Mouse (Mus musculus) midbrain, embryonic 13.5 days (tissue): Measurements from ENCODE around the gene Il27ra. TPM values are rescaled to one million over a fixed set of nuclear protein-coding genes. Genes with fewer than 3 reads are reported as not detected.

ENCODE experiments used
- ATAC-seq: fragments of 200-750 bp; cut with Nextera tagmentation; 2 replicates; pipeline ENCODE4 v1.8.0; 2017; ENCODE audit warnings: mild to moderate bottlenecking, moderate TSS enrichment, moderate library complexity
- H3K27ac ChIP-seq: fragments of 300-500 bp; sonication (generic); 2 replicates; pipeline ENCODE4 v1.5.1; 2015; ENCODE audit warnings: inconsistent platforms, mild to moderate bottlenecking, moderate library complexity
- H3K27me3 ChIP-seq: fragments of 300-500 bp; sonication (generic); 2 replicates; pipeline ENCODE4 v1.6.1; 2015; ENCODE audit warnings: mild to moderate bottlenecking, inconsistent platforms
- H3K36me3 ChIP-seq: fragments of 300-500 bp; sonication (generic); 2 replicates; pipeline ENCODE4 v1.6.1; 2015; ENCODE audit warnings: mild to moderate bottlenecking, inconsistent platforms
- H3K4me1 ChIP-seq: fragments of 300-500 bp; sonication (generic); replicated peaks from 2 replicates; pipeline ENCODE4 v1.6.1; 2015; ENCODE audit warnings: inconsistent platforms
- H3K4me2 ChIP-seq: fragments of 300-500 bp; sonication (generic); replicated peaks from 2 replicates; pipeline ENCODE4 v1.6.1; 2015; ENCODE audit warnings: moderate library complexity, mild to moderate bottlenecking, inconsistent platforms
- H3K4me3 ChIP-seq: fragments of 300-500 bp; sonication (generic); replicated peaks from 2 replicates; pipeline ENCODE4 v1.5.1; 2015; ENCODE audit warnings: mild to moderate bottlenecking, inconsistent platforms
- H3K9ac ChIP-seq: fragments of 300-500 bp; sonication (generic); replicated peaks from 2 replicates; pipeline ENCODE4 v1.6.1; 2015; ENCODE audit warnings: mild to moderate bottlenecking, inconsistent platforms
- H3K9me3 ChIP-seq: fragments of 300-500 bp; sonication (generic); 2 replicates; pipeline ENCODE4 v1.6.1; 2016; ENCODE audit warnings: mild to moderate bottlenecking, inconsistent platforms
- WGBS: fragments of 180-500 bp; shearing (Covaris S2); methylation state at CpG from one replicate; pipeline ENCODE4 v1.1.7; 2015; 5-methylcytosine and 5-hydroxymethylcytosine counted together
- microRNA counts: library from miRNA; unstranded; fragments of <30 nt; microRNA quantifications from one replicate; lab custom pipeline; 2016
- microRNA-seq: library from miRNA; unstranded; fragments of <30 nt; microRNA quantifications from one replicate; pipeline ENCODE4, GENCODE M21; 2016
- polyA plus RNA-seq: library from polyadenylated mRNA; unstranded; fragments of >200 nt; fragmentation: Nextera tagmentation; extraction: Ambion mirVana; gene quantifications from 2 replicates; pipeline ENCODE4 v1.2.1, GENCODE M21; 2015

Il27ra gene
- polyA plus RNA-seq, 1 experiment from 2014 or later = 0.23 TPM

DNA sequence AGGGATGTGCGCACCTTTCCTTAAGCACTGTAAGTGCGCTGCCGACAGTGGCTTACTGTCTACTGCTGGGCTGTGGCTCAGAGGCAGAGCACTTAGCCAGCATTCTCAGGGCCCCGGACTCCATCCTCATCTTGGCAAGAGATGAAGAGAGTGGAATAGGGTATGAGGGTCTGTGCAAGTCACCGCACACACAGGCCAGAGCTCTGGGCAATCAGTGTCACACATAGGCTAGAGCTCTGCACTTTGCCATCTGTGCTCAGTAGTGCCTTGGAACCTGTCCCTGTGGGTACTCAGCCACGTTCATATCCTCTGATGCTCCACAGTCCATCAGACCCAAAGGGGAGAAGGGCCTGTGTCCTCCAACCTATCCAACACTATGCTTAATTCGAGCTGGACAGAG lies 60.9 kb downstream of the Il27ra start:
- no peaks in the 10 kb centered on the region for H3K9me3 ChIP-seq
- H3K27me3 ChIP-seq = no peaks in the 10 kb centered on the region
- no peak overlapping the region; the same call in 1 of the 2 replicates for H3K9ac ChIP-seq
- WGBS = 98% methylated on average over 7 of the region's 7 CpGs
- H3K4me2 ChIP-seq = no peak overlapping the region
- no peak overlapping the region for H3K4me3 ChIP-seq
- no peak for ATAC-seq
- no peak overlapping the region for H3K27ac ChIP-seq
- peaks cover 23% of the 10 kb centered on the region for H3K4me1 ChIP-seq
- peaks cover 67% of the 10 kb centered on the region for H3K36me3 ChIP-seq

DNA sequence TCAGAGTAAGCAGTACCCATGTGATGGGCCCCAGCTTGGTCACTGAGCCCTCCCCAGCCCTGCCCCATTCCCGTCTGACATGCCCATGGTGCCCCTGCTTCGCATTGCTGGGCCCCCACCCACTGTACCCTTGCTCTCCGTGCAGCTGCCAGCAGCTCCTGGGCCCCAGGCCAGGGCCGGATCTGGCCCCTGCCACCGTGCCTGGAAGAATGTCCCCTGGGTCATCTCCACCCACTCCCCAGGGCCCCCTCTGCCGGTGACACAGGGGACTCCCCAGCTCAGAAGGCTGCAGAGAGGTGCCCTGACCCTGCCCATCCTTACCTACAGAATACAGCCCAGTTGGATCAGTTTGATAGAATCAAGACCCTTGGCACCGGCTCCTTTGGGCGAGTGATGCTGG lies 61.5 kb downstream of the Il27ra start:
- no peak overlapping the region for H3K4me3 ChIP-seq
- 84% methylated on average over 8 of the region's 8 CpGs for WGBS
- H3K9ac ChIP-seq = no peak overlapping the region
- H3K36me3 ChIP-seq = peaks cover 60% of the 10 kb centered on the region
- H3K27me3 ChIP-seq = no peaks in the 10 kb centered on the region
- no peaks in the 10 kb centered on the region for H3K9me3 ChIP-seq
- no peak overlapping the region for H3K27ac ChIP-seq
- ATAC-seq = no peak
- H3K4me2 ChIP-seq = no peak overlapping the region
- H3K4me1 ChIP-seq = peaks cover 27% of the 10 kb centered on the region

MicroRNAs encoded within 50 kb of the gene (microRNA counts, 519-probe panel; counts per million panel counts)
- microRNA mmu-miR-1199 (lab: Ali Mortazavi, UCI) (110 counts per million, percentile 56 among the panel's probes with 10 or more counts), microRNA mmu-miR-709 (lab: Ali Mortazavi, UCI) (1,106 counts per million, percentile 57 among the panel's probes with 10 or more counts)

Small RNA genes lying within 50 kb of the gene (microRNA-seq; reads per million reads assigned to microRNA genes)
- gene Mir1199 (not detected), gene Mir709 (not detected), gene Mir8111 (1.4 reads per million)

Other genes starting within 250 kb of the Il27ra start
- 45.1 and 46.1 TPM in 2 replicates for gene Adgrl1, start 142.5 kb downstream of the Il27ra start, polyA plus RNA-seq
- gene Gm10644, start 87.4 kb downstream of the Il27ra start, polyA plus RNA-seq = 0.70 and 0.94 TPM in 2 replicates
- gene Asf1b, start 87.1 kb downstream of the Il27ra start, polyA plus RNA-seq = 25.0 and 25.7 TPM in 2 replicates
- 177 and 189 TPM in 2 replicates for gene Prkaca, start 69.6 kb downstream of the Il27ra start, polyA plus RNA-seq
- gene Samd1, start 44.9 kb downstream of the Il27ra start, polyA plus RNA-seq = 7.7 and 8.7 TPM in 2 replicates
- 0.26 and 0.89 TPM in 2 replicates for gene 1700067K01Rik, start 41.1 kb downstream of the Il27ra start, polyA plus RNA-seq
- gene 2210011C24Rik, start 30.4 kb downstream of the Il27ra start, polyA plus RNA-seq = 0.19 TPM in 1 of 2 replicates, not detected in the other
- 2.0 and 3.4 TPM in 2 replicates for gene Palm3, start 21.1 kb downstream of the Il27ra start, polyA plus RNA-seq
- gene Rln3, start 2.4 kb upstream of the Il27ra start, polyA plus RNA-seq = not detected in 2 replicates
- 1.8 and 2.1 TPM in 2 replicates for gene Gm10643, start 22.5 kb upstream of the Il27ra start, polyA plus RNA-seq
- 9.8 and 10.0 TPM in 2 replicates for gene Rfx1, start 24.2 kb upstream of the Il27ra start, polyA plus RNA-seq
- 21.0 and 23.3 TPM in 2 replicates for gene Dcaf15, start 62.2 kb upstream of the Il27ra start, polyA plus RNA-seq
- 0.44 and 0.57 TPM in 2 replicates for gene Podnl1, start 83.4 kb upstream of the Il27ra start, polyA plus RNA-seq
- 24.5 and 24.7 TPM in 2 replicates for gene Cc2d1a, start 105.3 kb upstream of the Il27ra start, polyA plus RNA-seq
- gene 4930432K21Rik, start 105.4 kb upstream of the Il27ra start, polyA plus RNA-seq = 2.3 and 2.7 TPM in 2 replicates
- 8.8 and 11.6 TPM in 2 replicates for gene Nanos3, start 142.6 kb upstream of the Il27ra start, polyA plus RNA-seq
- 44.9 and 47.4 TPM in 2 replicates for gene Zswim4, start 194.5 kb upstream of the Il27ra start, polyA plus RNA-seq
- gene D8Ertd738e, start 207.1 kb upstream of the Il27ra start, polyA plus RNA-seq = 261 and 273 TPM in 2 replicates
- 49.7 and 57.5 TPM in 2 replicates for gene Mri1, start 214.7 kb upstream of the Il27ra start, polyA plus RNA-seq
- gene Ccdc130, start 227.8 kb upstream of the Il27ra start, polyA plus RNA-seq = 22.3 and 24.0 TPM in 2 replicates